Mouse (Mus musculus) midbrain, embryonic 13.5 days (tissue): Measurements from ENCODE around the gene Orc3. TPM values are rescaled to one million over a fixed set of nuclear protein-coding genes. Genes with fewer than 3 reads are reported as not detected.
"Not testable (repeated sequence)": the region's sequence is repeated elsewhere in the genome, so short reads cannot be mapped to it uniquely, and the experiment has no call there.

Experiments
- ATAC-seq: fragments of 200-750 bp; cut with Nextera tagmentation; 2 replicates; pipeline ENCODE4 v1.8.0; 2017; ENCODE audit warnings: mild to moderate bottlenecking, moderate TSS enrichment, moderate library complexity
- H3K27ac ChIP-seq: fragments of 300-500 bp; sonication (generic); 2 replicates; pipeline ENCODE4 v1.5.1; 2015; ENCODE audit warnings: inconsistent platforms, mild to moderate bottlenecking, moderate library complexity
- H3K27me3 ChIP-seq: fragments of 300-500 bp; sonication (generic); 2 replicates; pipeline ENCODE4 v1.6.1; 2015; ENCODE audit warnings: mild to moderate bottlenecking, inconsistent platforms
- H3K36me3 ChIP-seq: fragments of 300-500 bp; sonication (generic); 2 replicates; pipeline ENCODE4 v1.6.1; 2015; ENCODE audit warnings: mild to moderate bottlenecking, inconsistent platforms
- H3K4me1 ChIP-seq: fragments of 300-500 bp; sonication (generic); replicated peaks from 2 replicates; pipeline ENCODE4 v1.6.1; 2015; ENCODE audit warnings: inconsistent platforms
- H3K4me2 ChIP-seq: fragments of 300-500 bp; sonication (generic); replicated peaks from 2 replicates; pipeline ENCODE4 v1.6.1; 2015; ENCODE audit warnings: moderate library complexity, mild to moderate bottlenecking, inconsistent platforms
- H3K4me3 ChIP-seq: fragments of 300-500 bp; sonication (generic); replicated peaks from 2 replicates; pipeline ENCODE4 v1.5.1; 2015; ENCODE audit warnings: mild to moderate bottlenecking, inconsistent platforms
- H3K9ac ChIP-seq: fragments of 300-500 bp; sonication (generic); replicated peaks from 2 replicates; pipeline ENCODE4 v1.6.1; 2015; ENCODE audit warnings: mild to moderate bottlenecking, inconsistent platforms
- H3K9me3 ChIP-seq: fragments of 300-500 bp; sonication (generic); 2 replicates; pipeline ENCODE4 v1.6.1; 2016; ENCODE audit warnings: mild to moderate bottlenecking, inconsistent platforms
- WGBS: fragments of 180-500 bp; shearing (Covaris S2); methylation state at CpG from one replicate; pipeline ENCODE4 v1.1.7; 2015; 5-methylcytosine and 5-hydroxymethylcytosine counted together
- polyA plus RNA-seq: library from polyadenylated mRNA; unstranded; fragments of >200 nt; fragmentation: Nextera tagmentation; extraction: Ambion mirVana; gene quantifications from 2 replicates; pipeline ENCODE4 v1.2.1, GENCODE M21; 2015

Orc3 gene
- polyA plus RNA-seq, 1 experiment from 2014 or later: 96.8 TPM

DNA sequence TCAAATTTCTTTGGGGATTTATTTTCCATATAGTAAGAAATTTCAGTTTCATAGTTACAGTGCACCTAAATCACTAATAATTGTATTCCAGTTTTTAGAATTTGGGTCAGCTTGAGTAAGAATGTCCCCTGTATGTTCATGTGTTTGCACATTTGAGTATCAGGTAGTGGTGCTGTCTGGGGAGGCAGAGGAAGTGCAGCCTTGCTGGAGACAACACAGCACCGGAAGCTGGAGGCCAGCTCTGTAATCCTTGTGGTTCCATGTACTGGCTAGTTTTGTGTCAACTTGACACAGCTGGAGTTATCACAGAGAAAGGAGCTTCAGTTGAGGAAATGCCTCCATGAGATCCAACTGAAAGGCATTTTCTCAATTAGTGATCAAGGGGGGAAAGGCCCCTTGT lies 33.3 kb downstream of the Orc3 start:
- not testable (repeated sequence) for H3K27me3 ChIP-seq, H3K4me3 ChIP-seq, ATAC-seq, H3K4me1 ChIP-seq, H3K27ac ChIP-seq, H3K9me3 ChIP-seq, H3K9ac ChIP-seq, H3K4me2 ChIP-seq
- peaks cover 78% of the 10 kb centered on the region for H3K36me3 ChIP-seq
- WGBS: 86% methylated on average over 1 of the region's 1 CpGs

DNA sequence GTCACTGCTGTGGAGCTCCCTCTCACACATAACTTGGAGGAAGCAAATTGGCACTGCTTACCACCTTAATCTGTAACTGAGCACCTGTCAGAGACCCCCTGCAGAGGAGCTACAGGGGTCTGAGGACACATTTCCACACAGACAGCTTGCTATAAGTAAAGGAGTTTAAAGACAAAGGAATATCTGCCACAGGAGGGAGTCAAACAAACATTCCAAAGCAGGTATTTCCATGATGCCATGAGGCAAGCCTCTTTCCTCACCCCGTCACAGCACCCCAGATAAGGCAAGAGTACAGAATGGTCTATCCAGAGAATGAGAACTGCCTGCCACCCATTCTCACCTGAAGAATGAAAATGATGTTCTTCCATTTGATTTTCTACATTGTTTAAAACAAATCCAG lies 35.5 kb downstream of the Orc3 start:
- H3K9ac ChIP-seq: no peak overlapping the region
- no peaks in the 10 kb centered on the region for H3K27me3 ChIP-seq
- no peak for ATAC-seq
- peaks cover 88% of the 10 kb centered on the region for H3K36me3 ChIP-seq
- H3K27ac ChIP-seq: no peak overlapping the region
- H3K4me1 ChIP-seq: no peaks in the 10 kb centered on the region
- no peak overlapping the region for H3K4me2 ChIP-seq
- no peaks in the 10 kb centered on the region for H3K9me3 ChIP-seq
- WGBS: 89% methylated on average over 1 of the region's 1 CpGs
- no peak overlapping the region for H3K4me3 ChIP-seq

DNA sequence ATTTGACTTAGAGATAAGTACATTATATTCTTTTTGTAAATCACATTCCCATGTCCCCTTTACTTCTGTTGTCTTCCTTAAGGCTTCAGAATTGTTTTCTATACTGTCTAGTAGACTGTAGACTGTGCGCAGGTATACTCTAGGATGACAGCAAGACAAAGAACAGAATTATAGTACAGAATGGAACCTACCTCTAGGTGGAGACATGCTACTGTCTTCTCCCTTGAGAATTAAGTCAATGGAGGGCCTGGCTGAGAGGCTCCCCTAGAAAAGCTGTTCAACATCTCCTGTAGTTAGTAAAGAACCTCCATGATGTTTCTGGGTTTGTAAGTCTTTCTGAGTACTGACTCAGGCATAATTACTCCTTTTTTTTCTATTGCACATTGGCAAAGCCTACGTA lies 37.7 kb downstream of the Orc3 start:
- 98% methylated on average over 2 of the region's 2 CpGs for WGBS
- Histone ChIP-seq H3K27me3 (no peaks in the 10 kb centered on the region), H3K4me2 (no peak overlapping the region), H3K4me3 (no peak overlapping the region), H3K9ac (no peak overlapping the region), H3K4me1 (no peaks in the 10 kb centered on the region), H3K36me3 (peaks cover 85% of the 10 kb centered on the region), H3K9me3 (no peaks in the 10 kb centered on the region), H3K27ac (no peak overlapping the region)
- ATAC-seq: no peak

- no peak overlapping the region for H3K9ac ChIP-seq
- no peak overlapping the region for H3K27ac ChIP-seq
- H3K4me2 ChIP-seq: no peak overlapping the region
- peaks cover 82% of the 10 kb centered on the region for H3K36me3 ChIP-seq
- H3K4me1 ChIP-seq: no peaks in the 10 kb centered on the region
- H3K27me3 ChIP-seq: no peaks in the 10 kb centered on the region
- WGBS: 88% methylated on average over 2 of the region's 2 CpGs
- ATAC-seq: no peak
- H3K9me3 ChIP-seq: no peaks in the 10 kb centered on the region
- H3K4me3 ChIP-seq: no peak overlapping the region
Measured at GRCm38 (mm10) chr4:34572876-34573275, 41.9 kb downstream of the Orc3 start.

GRCm38 (mm10) chr4:34566226-34566625 lies 48.5 kb downstream of the Orc3 start:
- ATAC-seq: no peak
- Histone ChIP-seq H3K27me3 (no peaks in the 10 kb centered on the region), H3K27ac (no peak overlapping the region), H3K9ac (no peak overlapping the region), H3K36me3 (peaks cover 53% of the 10 kb centered on the region), H3K4me3 (no peak overlapping the region), H3K9me3 (no peaks in the 10 kb centered on the region), H3K4me2 (no peak overlapping the region), H3K4me1 (no peaks in the 10 kb centered on the region)
- 90% methylated on average over 6 of the region's 6 CpGs for whole genome bisulfite sequencing

GRCm38 (mm10) chr4:34560971-34561370 lies 53.8 kb downstream of the Orc3 start:
- peaks cover 16% of the 10 kb centered on the region for H3K36me3 ChIP-seq
- ATAC-seq: no peak
- 50% methylated on average over 4 of the region's 4 CpGs for WGBS

GRCm38 (mm10) chr4:34556183-34556582 lies 58.6 kb downstream of the Orc3 start:
- H3K4me1 ChIP-seq: peaks cover 63% of the 10 kb centered on the region

More at GRCm38 (mm10) chr4:34560971-34561370, 53.8 kb downstream of the Orc3 start:
- H3K27ac ChIP-seq: no peak overlapping the region
- H3K4me1 ChIP-seq: peaks cover 28% of the 10 kb centered on the region
- no peaks in the 10 kb centered on the region for H3K9me3 ChIP-seq
- no peak overlapping the region for H3K4me2 ChIP-seq
- no peak overlapping the region for H3K9ac ChIP-seq
- no peaks in the 10 kb centered on the region for H3K27me3 ChIP-seq
- H3K4me3 ChIP-seq: no peak overlapping the region

GRCm38 (mm10) chr4:34555604-34556003 lies 59.1 kb downstream of the Orc3 start:
- ATAC-seq: no peak
- WGBS: 92% methylated on average over 3 of the region's 3 CpGs
- Histone ChIP-seq H3K4me2 (no peak overlapping the region), H3K4me1 (peaks cover 63% of the 10 kb centered on the region), H3K9ac (no peak overlapping the region), H3K27ac (no peak overlapping the region), H3K27me3 (no peaks in the 10 kb centered on the region), H3K4me3 (no peak overlapping the region), H3K36me3 (peaks cover 4% of the 10 kb centered on the region; the same call in 1 of the 2 replicates), H3K9me3 (no peaks in the 10 kb centered on the region)

More at GRCm38 (mm10) chr4:34556183-34556582, 58.6 kb downstream of the Orc3 start:
- H3K27ac ChIP-seq: no peak overlapping the region
- no peaks in the 10 kb centered on the region for H3K27me3 ChIP-seq
- no peaks in the 10 kb centered on the region for H3K9me3 ChIP-seq
- H3K36me3 ChIP-seq: peaks cover 4% of the 10 kb centered on the region; the same call in 1 of the 2 replicates
- no peak overlapping the region for H3K4me3 ChIP-seq
- no peak overlapping the region for H3K9ac ChIP-seq
- H3K4me2 ChIP-seq: no peak overlapping the region
- no peak for ATAC-seq

DNA sequence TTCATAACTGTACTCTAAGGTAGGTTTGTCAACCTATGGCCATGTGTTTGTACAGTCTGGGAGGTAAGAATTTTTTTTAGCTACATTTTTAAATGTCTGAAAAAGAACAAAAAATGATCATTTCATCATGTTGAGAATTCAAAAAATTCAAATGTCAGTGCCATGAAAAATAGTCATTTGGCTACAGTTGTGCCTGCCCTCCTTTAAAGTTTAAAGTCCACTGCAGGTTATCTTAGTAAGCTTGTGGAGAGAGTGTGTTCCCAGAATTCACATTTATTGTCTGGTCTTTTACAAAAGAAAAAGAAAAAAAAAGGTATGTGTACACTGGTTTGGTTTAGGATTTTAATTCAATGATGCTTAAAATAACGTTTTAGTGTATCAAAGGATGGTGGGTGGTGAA lies 60.1 kb downstream of the Orc3 start:
- Histone ChIP-seq H3K27me3 (no peaks in the 10 kb centered on the region), H3K4me1 (peaks cover 65% of the 10 kb centered on the region), H3K4me3 (no peak overlapping the region), H3K27ac (no peak overlapping the region), H3K9ac (no peak overlapping the region), H3K36me3 (peaks cover 4% of the 10 kb centered on the region; the same call in 1 of the 2 replicates), H3K9me3 (no peaks in the 10 kb centered on the region), H3K4me2 (no peak overlapping the region)
- ATAC-seq: no peak
- WGBS: 35% methylated on average over 1 of the region's 1 CpGs

GRCm38 (mm10) chr4:34551966-34552365 lies 62.8 kb downstream of the Orc3 start:
- Histone ChIP-seq H3K9me3 (no peaks in the 10 kb centered on the region), H3K4me2 (peak overlapping the region; percentile 86), H3K9ac (peak overlapping the region; percentile 99), H3K27me3 (no peaks in the 10 kb centered on the region), H3K27ac (no peak overlapping the region; the same call in 1 of the 2 replicates), H3K4me3 (peak overlapping the region; percentile 98), H3K4me1 (peaks cover 48% of the 10 kb centered on the region), H3K36me3 (peaks cover 4% of the 10 kb centered on the region; the same call in 1 of the 2 replicates)
- no peak for ATAC-seq
- 31% methylated on average over 3 of the region's 3 CpGs for WGBS

- H3K4me2 ChIP-seq: peak overlapping the region; percentile 86
- 0% methylated on average over 45 of the region's 50 CpGs for WGBS
Measured at GRCm38 (mm10) chr4:34551098-34551809, 63.5 kb downstream of the Orc3 start.

DNA sequence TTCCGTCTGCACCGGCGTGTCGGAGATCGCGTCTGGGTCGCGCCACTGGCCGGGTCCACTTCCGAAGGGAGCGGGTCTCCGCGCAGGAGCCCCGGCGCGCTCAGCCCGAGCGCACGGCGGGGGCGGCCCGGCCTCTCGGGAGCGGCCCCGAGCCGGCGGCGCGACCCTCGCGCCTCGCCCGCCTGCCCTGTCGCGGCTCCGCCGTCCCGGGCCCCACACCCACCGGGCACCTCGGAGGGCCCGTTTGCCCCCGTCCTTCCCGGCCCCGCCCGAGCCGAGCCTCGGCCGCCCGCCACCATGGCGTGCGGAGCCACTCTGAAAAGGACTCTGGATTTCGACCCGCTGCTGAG lies 64.0 kb downstream of the Orc3 start, which contains the start of gene Akirin2:
Gene Akirin2 (plus strand): TSS at position 190 of the 350 bp plus-strand sequence.
- no peak for ATAC-seq
- WGBS: 0% methylated on average over 53 of the region's 53 CpGs
- H3K27me3 ChIP-seq: no peaks in the 10 kb centered on the region

More at GRCm38 (mm10) chr4:34551098-34551809, 63.5 kb downstream of the Orc3 start:
- Histone ChIP-seq H3K27me3 (no peaks in the 10 kb centered on the region), H3K36me3 (peaks cover 4% of the 10 kb centered on the region; the same call in 1 of the 2 replicates), H3K4me1 (peaks cover 41% of the 10 kb centered on the region), H3K9ac (peak overlapping the region; percentile 99), H3K9me3 (no peaks in the 10 kb centered on the region), H3K27ac (peak overlapping the region; percentile 97), H3K4me3 (peak overlapping the region; percentile 98)
- peak; percentile 65 for ATAC-seq

More for the DNA sequence above, 64.0 kb downstream of the Orc3 start, which contains the start of gene Akirin2:
- Histone ChIP-seq H3K4me1 (peaks cover 36% of the 10 kb centered on the region), H3K36me3 (peaks cover 4% of the 10 kb centered on the region; the same call in 1 of the 2 replicates), H3K9me3 (no peaks in the 10 kb centered on the region), H3K9ac (peak within 1 kb of the TSS; percentile 99), H3K27ac (peak within 1 kb of the TSS; percentile 97), H3K4me2 (peak within 1 kb of the TSS; percentile 86), H3K4me3 (peak within 1 kb of the TSS; percentile 98)
